Mouse (Mus musculus) limb, embryonic 14.5 days (tissue): ENCODE data around the gene Mpped2. TPM values are rescaled to one million over a fixed set of nuclear protein-coding genes. Genes with fewer than 3 reads are reported as not detected.

ENCODE experiments used
- ATAC-seq: fragments of 200-750 bp; cut with Nextera tagmentation; 2 replicates; pipeline ENCODE4 v1.8.0; 2017; ENCODE audit warnings: low read depth, moderate number of reproducible peaks, moderate TSS enrichment; ENCODE audit not compliant: low FRiP score
- DNase-seq: peaks from one replicate; pipeline ENCODE4 v3.0.0-alpha.2; 2015; ENCODE audit warnings: low spot score
- H3K27ac ChIP-seq: fragments of 300-500 bp; sonication (generic); replicated peaks from 2 replicates; pipeline ENCODE4 v1.5.1; 2014; ENCODE audit warnings: low read depth, mild to moderate bottlenecking, low read length, moderate library complexity, mixed read lengths
- H3K27me3 ChIP-seq: fragments of 300-500 bp; sonication (generic); 2 replicates; pipeline ENCODE4 v1.6.1; 2014; ENCODE audit warnings: low read length, mixed read lengths; ENCODE audit not compliant: control insufficient read depth, insufficient read depth
- H3K36me3 ChIP-seq: fragments of 300-500 bp; sonication (generic); 2 replicates; pipeline ENCODE4 v1.6.1; 2014; ENCODE audit warnings: mild to moderate bottlenecking, low read length, moderate library complexity, mixed read lengths; ENCODE audit not compliant: control insufficient read depth, insufficient read depth
- H3K4me1 ChIP-seq: fragments of 300-500 bp; sonication (generic); 2 replicates; pipeline ENCODE4 v1.6.1; 2014; ENCODE audit warnings: antibody characterized with exemption, low read length, mixed read lengths; ENCODE audit not compliant: control insufficient read depth, insufficient read depth
- H3K4me2 ChIP-seq: fragments of 300-500 bp; sonication (generic); replicated peaks from 2 replicates; pipeline ENCODE4 v1.6.1; 2014; ENCODE audit warnings: low read depth, mild to moderate bottlenecking, low read length, moderate library complexity; ENCODE audit not compliant: severe bottlenecking
- H3K4me3 ChIP-seq: fragments of 300-500 bp; sonication (generic); replicated peaks from 2 replicates; pipeline ENCODE4 v1.5.1; 2014; ENCODE audit warnings: low read length
- H3K9ac ChIP-seq: fragments of 300-500 bp; sonication (generic); 2 replicates; pipeline ENCODE4 v1.6.1; 2014; ENCODE audit warnings: mild to moderate bottlenecking, low read depth, low read length, moderate library complexity; ENCODE audit not compliant: severe bottlenecking
- H3K9me3 ChIP-seq: fragments of 300-500 bp; sonication (generic); 2 replicates; pipeline ENCODE4 v1.6.1; 2016; ENCODE audit warnings: low read length; ENCODE audit not compliant: control insufficient read depth
- POLR2A ChIP-seq: fragments of 200-500 bp; IDR thresholded peaks from 2 replicates; pipeline ENCODE4 v1.8.0; 2012; ENCODE audit warnings: inconsistent platforms, mild to moderate bottlenecking, moderate library complexity, borderline replicate concordance; ENCODE audit not compliant: insufficient read depth, insufficient read length; ENCODE audit errors: extremely low read depth
- WGBS: fragments of 180-500 bp; shearing (Covaris S2); extraction: QIAGEN DNeasy Blood & Tissue Kit; methylation state at CpG from one replicate; pipeline ENCODE4 v1.1.7; 2014; 5-methylcytosine and 5-hydroxymethylcytosine counted together
- polyA plus RNA-seq, 2 experiments: library from polyadenylated mRNA; depleted of rRNA in 1 of 2; stranded (reverse) in 1 of 2; unstranded in 1 of 2; fragments of >200 nt; fragmentation: Nextera tagmentation in 1 of 2; extraction: Ambion mirVana in 1 of 2; gene quantifications; 2 replicates each; pipeline versions ENCODE4 v1.2.1 to v1.2.3; 2012 to 2014

The Mpped2 gene
- polyA plus RNA-seq, 2 experiments, result 37.8 to 79.5 TPM

DNA sequence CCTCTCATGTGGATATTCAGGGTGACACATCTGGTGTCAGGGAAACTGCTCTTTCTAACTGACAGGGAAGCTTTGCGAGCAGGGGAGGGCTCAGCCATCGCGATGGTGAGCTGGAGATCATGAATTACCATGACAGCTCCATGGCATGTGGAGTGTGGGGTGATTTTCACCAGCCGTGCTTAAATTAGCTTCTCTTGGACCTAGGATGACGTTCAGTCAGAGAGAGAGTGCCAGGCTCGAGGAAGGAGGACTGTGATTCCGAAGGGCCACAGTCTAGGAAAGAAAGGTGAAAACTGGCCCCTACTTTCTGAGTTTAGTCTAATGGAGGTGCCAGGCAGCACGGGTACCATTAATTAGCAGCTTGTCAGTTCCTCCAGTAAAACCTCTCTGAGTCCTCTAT is 161.7 kb downstream of the Mpped2 start:
- Histone ChIP-seq H3K4me3 (no peak overlapping the region), H3K4me2 (no peak overlapping the region), H3K36me3 (no peaks in the 10 kb centered on the region), H3K9me3 (no peaks in the 10 kb centered on the region), H3K27ac (no peak overlapping the region), H3K4me1 (peaks cover 54% of the 10 kb centered on the region), H3K27me3 (no peaks in the 10 kb centered on the region), H3K9ac (no peak overlapping the region)
- DNase-seq, result no peak
- TF ChIP-seq POLR2A, result no peak
- WGBS, result 17% methylated on average over 8 of the region's 8 CpGs
- ATAC-seq, result no peak

DNA sequence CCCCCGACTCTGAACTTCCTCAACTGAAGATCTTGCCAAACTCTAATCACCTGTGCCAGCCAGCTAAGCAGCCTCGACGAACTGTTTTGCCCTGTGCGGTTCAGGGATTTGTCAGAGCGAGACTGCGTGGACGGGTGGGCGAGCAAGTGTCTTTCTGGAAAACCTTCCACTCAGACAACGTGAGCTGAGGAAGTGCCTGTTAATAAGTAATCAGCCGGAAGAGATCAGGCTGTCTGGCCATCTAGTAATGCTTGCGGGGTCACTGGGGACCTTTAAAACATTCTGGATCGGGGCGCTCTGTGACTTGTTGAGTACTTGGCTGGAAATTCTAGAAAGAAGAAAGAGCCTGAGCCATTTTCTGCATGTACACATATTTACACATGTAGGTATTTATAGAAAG is 162.1 kb downstream of the Mpped2 start:
- H3K4me2 ChIP-seq, result no peak overlapping the region
- 30% methylated on average over 13 of the region's 13 CpGs for WGBS
- no peaks in the 10 kb centered on the region for H3K9me3 ChIP-seq
- H3K4me1 ChIP-seq, result peaks cover 58% of the 10 kb centered on the region
- H3K36me3 ChIP-seq, result no peaks in the 10 kb centered on the region
- no peak overlapping the region for H3K4me3 ChIP-seq
- ATAC-seq (no peak), DNase-seq (no peak)
- H3K27ac ChIP-seq, result no peak overlapping the region
- TF ChIP-seq POLR2A, result no peak
- H3K9ac ChIP-seq, result no peak overlapping the region
- H3K27me3 ChIP-seq, result no peaks in the 10 kb centered on the region

DNA sequence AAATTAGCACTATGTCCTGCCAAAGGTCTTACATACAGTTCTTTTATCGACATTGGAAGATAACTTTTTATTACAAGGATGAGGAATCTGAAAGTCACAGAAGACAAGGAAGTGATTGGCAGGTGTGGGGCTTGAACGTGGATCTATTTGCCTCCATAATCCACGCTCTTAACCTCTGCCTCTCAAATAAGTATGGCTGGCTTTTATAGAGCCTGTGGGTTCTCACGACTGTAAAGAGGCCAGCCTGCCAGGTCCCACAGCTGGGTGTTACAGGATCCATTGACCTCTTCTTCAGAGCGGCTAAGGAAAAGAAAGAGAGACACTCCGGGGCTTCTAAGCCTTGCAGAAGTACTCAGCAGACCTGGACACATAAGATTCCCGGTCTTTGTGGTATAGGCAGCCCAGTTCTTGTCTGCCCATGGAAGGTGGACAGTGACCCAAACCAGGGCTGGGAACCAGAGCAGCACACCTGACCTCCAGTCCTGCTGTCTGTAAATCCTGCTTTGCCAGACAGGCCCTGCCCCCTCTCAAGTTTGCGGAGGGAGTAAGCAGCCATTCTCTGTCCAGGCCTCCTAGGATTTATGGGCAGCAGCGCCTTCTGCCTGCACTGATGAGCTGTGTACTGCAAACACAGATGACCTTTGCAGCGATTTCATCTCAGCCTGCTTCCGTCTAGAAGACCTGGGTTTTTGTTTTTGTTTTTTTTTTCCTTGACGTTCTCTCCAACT is 162.7 kb downstream of the Mpped2 start:
- Histone ChIP-seq H3K27ac (peak overlapping the region; percentile 55; the same call in 1 of the 2 replicates), H3K9me3 (no peaks in the 10 kb centered on the region), H3K4me3 (no peak overlapping the region), H3K36me3 (no peaks in the 10 kb centered on the region), H3K4me1 (peaks cover 61% of the 10 kb centered on the region), H3K4me2 (no peak overlapping the region), H3K9ac (no peak overlapping the region), H3K27me3 (no peaks in the 10 kb centered on the region)
- 19% methylated on average over 12 of the region's 12 CpGs for WGBS
- ATAC-seq, result peak; percentile 23; the same call in 1 of the 2 replicates
- no peak for TF ChIP-seq POLR2A
- no peak for DNase-seq

- TF ChIP-seq POLR2A, result no peak
- Histone ChIP-seq H3K27me3 (no peaks in the 10 kb centered on the region), H3K9me3 (no peaks in the 10 kb centered on the region), H3K27ac (peak overlapping the region; percentile 48; the same call in 1 of the 2 replicates), H3K36me3 (no peaks in the 10 kb centered on the region), H3K9ac (no peak overlapping the region), H3K4me2 (no peak overlapping the region), H3K4me3 (no peak overlapping the region), H3K4me1 (peaks cover 61% of the 10 kb centered on the region)
- ATAC-seq, result peak; percentile 58
- WGBS, result 19% methylated on average over 9 of the region's 9 CpGs
- DNase-seq, result peak; percentile 37
Measured at GRCm38 (mm10) chr2:106856361-106856961, 163.4 kb downstream of the Mpped2 start.

- H3K4me1 ChIP-seq, result peaks cover 61% of the 10 kb centered on the region
- 46% methylated on average over 4 of the region's 4 CpGs for WGBS
Measured at GRCm38 (mm10) chr2:106857258-106857657, 164.2 kb downstream of the Mpped2 start.

More at GRCm38 (mm10) chr2:106857258-106857657, 164.2 kb downstream of the Mpped2 start:
- ATAC-seq (no peak), DNase-seq (no peak)
- H3K27ac ChIP-seq, result peak overlapping the region; percentile 48; the same call in 1 of the 2 replicates
- TF ChIP-seq POLR2A, result no peak
- H3K36me3 ChIP-seq, result no peaks in the 10 kb centered on the region
- no peaks in the 10 kb centered on the region for H3K9me3 ChIP-seq
- H3K27me3 ChIP-seq, result no peaks in the 10 kb centered on the region
- no peak overlapping the region for H3K4me3 ChIP-seq
- no peak overlapping the region for H3K4me2 ChIP-seq
- H3K9ac ChIP-seq, result no peak overlapping the region
